Mouse (Mus musculus) hindbrain, postnatal 0 days (tissue): ENCODE measurements around the gene Hsf5. TPM values are rescaled to one million over a fixed set of nuclear protein-coding genes. Genes with fewer than 3 reads are reported as not detected.

ENCODE experiments used
- ATAC-seq: fragments of 200-750 bp; cut with Nextera tagmentation; 2 replicates; pipeline ENCODE4 v1.8.0; 2017; ENCODE audit warnings: mild to moderate bottlenecking, moderate TSS enrichment, moderate library complexity
- DNase-seq: peaks from one replicate; pipeline ENCODE4 v3.0.0-alpha.2; 2015; ENCODE audit warnings: low spot score
- H3K27ac ChIP-seq: fragments of 300-500 bp; sonication (generic); 2 replicates; pipeline ENCODE4 v1.5.1; 2014; ENCODE audit warnings: mild to moderate bottlenecking
- H3K27me3 ChIP-seq: fragments of 300-500 bp; sonication (generic); 2 replicates; pipeline ENCODE4 v1.6.1; 2014; ENCODE audit warnings: low read length, mixed read lengths; ENCODE audit not compliant: insufficient read depth
- H3K36me3 ChIP-seq: fragments of 300-500 bp; sonication (generic); 2 replicates; pipeline ENCODE4 v1.6.1; 2014; ENCODE audit warnings: low read length, mixed read lengths; ENCODE audit not compliant: insufficient read depth
- H3K4me1 ChIP-seq: fragments of 300-500 bp; sonication (generic); 2 replicates; pipeline ENCODE4 v1.6.1; 2014; ENCODE audit warnings: antibody characterized with exemption, low read length, mixed read lengths; ENCODE audit not compliant: insufficient read depth
- H3K4me2 ChIP-seq: fragments of 300-500 bp; sonication (generic); 2 replicates; pipeline ENCODE4 v1.6.1; 2014; ENCODE audit warnings: low read depth, mild to moderate bottlenecking, low read length, moderate library complexity, mixed read lengths
- H3K4me3 ChIP-seq: fragments of 300-500 bp; sonication (generic); 2 replicates; pipeline ENCODE4 v1.5.1; 2014; ENCODE audit warnings: low read length
- H3K9ac ChIP-seq: fragments of 300-500 bp; sonication (generic); replicated peaks from 2 replicates; pipeline ENCODE4 v1.6.1; 2014; ENCODE audit warnings: mild to moderate bottlenecking, low read length, moderate library complexity, mixed read lengths
- H3K9me3 ChIP-seq: fragments of 300-500 bp; sonication (generic); 2 replicates; pipeline ENCODE4 v1.6.1; 2016; ENCODE audit warnings: low read length, mixed read lengths
- CTCF ChIP-seq: IDR thresholded peaks from 2 replicates; pipeline ENCODE4 v1.5.1; 2016; ENCODE audit warnings: antibody characterized with exemption, control low read depth, low read depth
- WGBS: fragments of 180-500 bp; shearing (Covaris S2); extraction: QIAGEN DNeasy Blood & Tissue Kit; methylation state at CpG from one replicate; pipeline ENCODE4 v1.1.7; 2014; 5-methylcytosine and 5-hydroxymethylcytosine counted together
- polyA plus RNA-seq: library from polyadenylated mRNA; unstranded; fragments of >200 nt; fragmentation: Nextera tagmentation; extraction: Ambion mirVana; gene quantifications from 2 replicates; pipeline ENCODE4 v1.2.1, GENCODE M21; 2015
- total RNA-seq: library from RNA; depleted of rRNA; stranded (reverse); fragments of >200 nt; gene quantifications from 2 replicates; pipeline ENCODE4 v1.2.3, GENCODE M21; 2014

Hsf5 gene
- total and polyA plus RNA-seq, 2 experiments from 2014 or later, result 0.10 to 0.20 TPM

DNA sequence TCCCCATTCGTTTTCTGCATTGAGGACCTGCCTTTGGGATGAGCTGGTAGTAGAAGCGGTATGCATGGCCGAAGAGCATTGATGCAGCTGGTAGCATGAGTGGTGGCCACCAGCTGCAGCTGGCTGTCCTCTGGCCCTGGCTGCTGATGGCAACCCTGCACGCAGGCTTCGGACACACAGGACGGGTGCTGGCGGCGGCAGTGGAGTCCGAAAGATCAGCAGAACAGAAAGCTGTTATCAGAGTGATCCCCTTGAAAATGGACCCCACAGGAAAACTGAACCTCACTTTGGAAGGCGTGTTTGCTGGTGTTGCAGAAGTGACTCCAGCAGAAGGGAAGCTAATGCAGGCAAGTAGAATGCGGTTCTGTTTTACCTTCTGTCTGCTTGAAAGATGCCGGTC is 47.6 kb downstream of the Hsf5 start:
- no peaks in the 10 kb centered on the region for H3K9me3 ChIP-seq
- no peaks in the 10 kb centered on the region for H3K27me3 ChIP-seq
- no peak overlapping the region for H3K9ac ChIP-seq
- ATAC-seq, result no peak
- no peak overlapping the region for H3K4me3 ChIP-seq
- H3K36me3 ChIP-seq, result no peaks in the 10 kb centered on the region
- WGBS, result 82% methylated on average over 12 of the region's 12 CpGs
- no peak overlapping the region for H3K4me2 ChIP-seq
- H3K27ac ChIP-seq, result no peak overlapping the region
- no peak for TF ChIP-seq CTCF
- DNase-seq, result no peak
- H3K4me1 ChIP-seq, result no peaks in the 10 kb centered on the region

DNA sequence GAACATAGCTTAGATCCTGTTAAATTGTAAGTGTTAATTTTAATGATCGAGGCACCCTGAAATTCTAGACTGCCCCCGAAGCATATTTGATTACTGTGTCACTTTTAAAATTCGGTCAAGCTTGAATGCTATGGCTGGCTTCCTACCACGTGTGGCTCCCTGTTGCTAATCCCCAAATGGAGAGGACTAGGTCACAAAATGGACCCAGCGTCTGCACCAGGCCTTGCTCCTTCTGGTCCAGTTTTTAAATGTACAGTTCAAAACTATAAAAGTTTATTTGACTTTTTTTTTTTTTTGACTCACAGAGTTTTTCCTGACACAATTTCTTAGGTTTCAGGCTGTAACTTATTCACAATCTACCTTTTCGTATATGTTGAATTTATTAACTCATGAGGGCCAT is 48.3 kb downstream of the Hsf5 start:
- ATAC-seq, result no peak
- WGBS, result 68% methylated on average over 6 of the region's 6 CpGs

DNA sequence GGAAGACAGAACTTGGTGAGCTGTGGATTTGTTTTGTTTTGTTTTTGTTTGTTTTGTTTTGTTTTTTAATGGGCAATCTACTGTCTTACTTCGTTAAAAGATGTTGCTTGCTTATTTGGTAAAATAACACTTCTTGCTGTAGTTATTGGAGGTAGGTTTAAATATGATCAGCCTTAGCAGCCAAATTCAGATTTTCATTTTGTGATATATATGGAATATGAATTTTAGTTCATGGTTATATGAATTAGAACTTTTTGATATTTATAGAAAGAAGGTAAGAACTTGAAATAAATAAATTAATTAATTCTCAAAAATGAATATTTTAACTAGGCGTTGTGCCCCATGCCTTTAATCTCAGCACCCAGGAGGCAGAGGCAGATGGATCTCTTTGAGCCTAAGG is 48.7 kb downstream of the Hsf5 start:
- ATAC-seq, result no peak
- WGBS, result 86% methylated on average over 2 of the region's 2 CpGs

More for the DNA sequence above, 48.3 kb downstream of the Hsf5 start:
- Histone ChIP-seq H3K27me3 (no peaks in the 10 kb centered on the region), H3K4me1 (no peaks in the 10 kb centered on the region), H3K4me2 (no peak overlapping the region), H3K36me3 (no peaks in the 10 kb centered on the region), H3K27ac (no peak overlapping the region), H3K9me3 (no peaks in the 10 kb centered on the region), H3K4me3 (no peak overlapping the region), H3K9ac (no peak overlapping the region)
- no peak for TF ChIP-seq CTCF
- DNase-seq, result no peak

DNA sequence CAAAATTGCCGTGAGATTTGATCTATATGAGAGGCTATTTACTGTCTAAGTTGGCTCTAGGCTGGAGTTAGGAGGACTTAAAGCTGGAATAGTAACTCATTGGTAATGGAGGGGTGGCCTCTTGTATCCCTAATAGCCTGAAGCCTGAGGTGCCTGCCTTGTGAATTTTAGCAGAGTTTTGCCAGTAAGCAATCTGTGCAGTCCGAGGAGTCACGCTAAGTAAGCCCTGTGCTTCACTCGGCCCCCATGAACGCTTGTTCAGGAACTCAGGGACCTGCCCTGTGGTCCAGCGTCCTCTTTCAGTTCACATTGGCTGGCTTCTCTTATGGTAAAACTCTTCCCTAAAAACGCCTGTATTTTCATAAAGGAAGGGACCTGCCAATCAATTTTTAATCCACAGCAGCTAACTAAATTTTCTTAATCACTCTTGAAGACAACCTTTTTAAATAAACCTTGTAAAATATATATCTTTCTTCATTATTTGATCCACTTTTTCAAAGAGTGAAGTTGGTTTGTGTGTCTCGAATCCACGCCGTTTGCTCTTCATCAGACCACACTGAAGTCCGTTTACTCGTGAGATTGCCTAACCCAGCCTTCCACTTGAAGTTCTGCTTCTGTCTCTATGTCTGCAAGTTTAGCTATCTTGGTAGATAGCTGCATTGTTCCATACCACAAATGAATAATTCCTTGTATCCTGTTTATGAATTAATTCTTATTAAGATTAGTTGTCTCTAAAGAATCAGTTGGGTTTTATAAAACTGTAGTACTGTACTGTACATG is 49.5 kb downstream of the Hsf5 start:
- no peak for TF ChIP-seq CTCF
- no peaks in the 10 kb centered on the region for H3K27me3 ChIP-seq
- ATAC-seq, result no peak

More for the DNA sequence above, 48.7 kb downstream of the Hsf5 start:
- Histone ChIP-seq H3K4me1 (no peaks in the 10 kb centered on the region), H3K9me3 (no peaks in the 10 kb centered on the region), H3K36me3 (no peaks in the 10 kb centered on the region), H3K4me3 (no peak overlapping the region), H3K27me3 (no peaks in the 10 kb centered on the region), H3K27ac (no peak overlapping the region), H3K4me2 (0 out of 2 replicates have a peak overlapping the region, but pooled peaks have one; percentile 21), H3K9ac (no peak overlapping the region)
- TF ChIP-seq CTCF, result no peak
- DNase-seq, result no peak

DNA sequence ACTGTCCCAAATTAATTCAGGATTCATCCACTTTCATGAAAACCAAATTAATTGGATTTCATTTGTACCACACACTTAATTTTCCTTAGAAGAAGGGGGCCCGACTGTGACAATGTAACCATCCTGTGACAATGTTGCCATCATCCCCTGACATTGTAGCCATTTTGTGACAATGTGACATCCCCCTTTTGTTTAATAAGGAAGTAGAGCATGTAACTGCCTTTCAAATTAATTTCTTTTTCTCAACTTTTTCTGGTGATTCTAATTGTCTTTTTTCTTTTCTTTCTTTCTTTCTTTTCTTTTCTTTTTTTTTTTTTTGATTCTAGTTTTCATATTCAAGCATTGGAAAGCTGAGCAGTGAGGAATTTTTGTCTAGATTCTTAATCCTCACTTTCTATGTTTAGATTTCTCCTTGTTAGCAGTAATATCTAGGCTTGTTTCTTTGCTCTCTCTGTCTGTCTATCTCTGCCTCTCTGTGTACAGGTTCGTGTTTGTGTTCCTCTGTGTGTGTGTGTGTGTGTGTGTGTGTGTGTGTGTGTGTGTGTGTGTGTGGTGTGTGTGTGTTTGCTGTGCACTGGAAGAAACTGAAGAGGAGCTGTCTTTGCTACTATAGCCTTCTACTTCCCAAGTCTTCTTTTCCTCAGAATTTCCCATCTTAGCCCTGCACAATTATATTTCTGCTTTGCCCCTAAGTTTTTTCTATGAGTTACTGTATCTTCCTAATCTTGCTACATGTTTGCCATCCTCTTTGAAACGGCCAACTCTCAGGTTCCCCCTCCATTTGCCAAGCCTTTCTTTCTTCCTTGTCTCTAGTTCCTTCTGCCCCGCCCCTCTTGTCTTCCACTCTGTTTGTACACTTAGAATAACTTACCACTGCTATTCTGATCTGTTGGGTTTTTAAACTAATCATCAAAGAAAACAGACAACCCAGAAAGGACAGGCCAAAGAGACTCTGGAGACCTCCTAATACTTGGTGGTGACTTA is 50.4 kb downstream of the Hsf5 start:
- WGBS, result 74% methylated on average over 4 of the region's 4 CpGs
- Histone ChIP-seq H3K36me3 (no peaks in the 10 kb centered on the region), H3K9ac (no peak overlapping the region), H3K27ac (no peak overlapping the region), H3K27me3 (no peaks in the 10 kb centered on the region), H3K4me2 (no peak overlapping the region), H3K4me1 (no peaks in the 10 kb centered on the region), H3K4me3 (no peak overlapping the region), H3K9me3 (no peaks in the 10 kb centered on the region)
- no peak for ATAC-seq
- no peak for TF ChIP-seq CTCF
- no peak for DNase-seq

More for the DNA sequence above, 49.5 kb downstream of the Hsf5 start:
- 0 out of 2 replicates have a peak overlapping the region, but pooled peaks have one; percentile 21 for H3K4me2 ChIP-seq
- WGBS, result 82% methylated on average over 12 of the region's 12 CpGs
- no peak overlapping the region for H3K4me3 ChIP-seq
- H3K4me1 ChIP-seq, result no peaks in the 10 kb centered on the region
- H3K36me3 ChIP-seq, result no peaks in the 10 kb centered on the region
- DNase-seq, result no peak
- no peak overlapping the region for H3K27ac ChIP-seq
- H3K9me3 ChIP-seq, result no peaks in the 10 kb centered on the region
- no peak overlapping the region for H3K9ac ChIP-seq

DNA sequence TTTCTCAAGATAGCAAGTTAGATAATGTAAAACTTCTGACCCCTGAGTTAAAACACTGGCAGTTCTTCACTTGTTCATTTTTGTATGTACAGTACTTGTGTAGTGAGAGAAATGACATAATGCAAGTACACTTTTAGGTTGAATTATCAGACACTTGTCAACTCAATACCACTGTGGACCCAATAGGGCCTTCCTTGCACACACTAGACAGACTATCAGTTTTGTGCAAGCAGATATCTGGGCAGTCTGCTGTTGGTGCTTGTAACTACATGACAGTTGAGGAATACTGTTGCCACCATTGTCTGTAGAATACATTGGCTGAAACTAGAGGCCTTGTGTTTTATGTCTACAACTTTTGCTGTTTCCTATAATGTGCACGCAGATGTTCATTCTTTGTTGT is 56.3 kb downstream of the Hsf5 start:
- H3K27me3 ChIP-seq, result no peaks in the 10 kb centered on the region
- TF ChIP-seq CTCF, result no peak
- H3K36me3 ChIP-seq, result no peaks in the 10 kb centered on the region
- no peak overlapping the region for H3K4me3 ChIP-seq
- H3K9ac ChIP-seq, result no peak overlapping the region
- H3K4me1 ChIP-seq, result no peaks in the 10 kb centered on the region
- H3K4me2 ChIP-seq, result no peak overlapping the region
- H3K9me3 ChIP-seq, result no peaks in the 10 kb centered on the region
- WGBS, result 100% methylated on average over 1 of the region's 1 CpGs
- no peak for DNase-seq
- no peak overlapping the region for H3K27ac ChIP-seq
- ATAC-seq, result no peak
